Mouse (Mus musculus) gastrocnemius, postnatal 36 days (tissue): Measurements from ENCODE around the gene Ly6g6f. TPM values are rescaled to one million over a fixed set of nuclear protein-coding genes. Genes with fewer than 3 reads are reported as not detected.

Experiments
- DNase-seq, 2 experiments: peaks; one replicate each; pipeline ENCODE4 v3.0.0; 2022
- intact Hi-C: fragments of 180-260 bp; cut with DNase I; formaldehyde crosslinking; loops from one replicate; pipeline ENCODE4 v1.15.1; 2025
- total RNA-seq, 2 experiments: library from RNA; stranded (reverse); gene quantifications; 2 replicates each; pipeline ENCODE4 v1.2.3; 2021

The Ly6g6f gene
- total RNA-seq, 2 experiments from 2014 or later: not detected

DNA sequence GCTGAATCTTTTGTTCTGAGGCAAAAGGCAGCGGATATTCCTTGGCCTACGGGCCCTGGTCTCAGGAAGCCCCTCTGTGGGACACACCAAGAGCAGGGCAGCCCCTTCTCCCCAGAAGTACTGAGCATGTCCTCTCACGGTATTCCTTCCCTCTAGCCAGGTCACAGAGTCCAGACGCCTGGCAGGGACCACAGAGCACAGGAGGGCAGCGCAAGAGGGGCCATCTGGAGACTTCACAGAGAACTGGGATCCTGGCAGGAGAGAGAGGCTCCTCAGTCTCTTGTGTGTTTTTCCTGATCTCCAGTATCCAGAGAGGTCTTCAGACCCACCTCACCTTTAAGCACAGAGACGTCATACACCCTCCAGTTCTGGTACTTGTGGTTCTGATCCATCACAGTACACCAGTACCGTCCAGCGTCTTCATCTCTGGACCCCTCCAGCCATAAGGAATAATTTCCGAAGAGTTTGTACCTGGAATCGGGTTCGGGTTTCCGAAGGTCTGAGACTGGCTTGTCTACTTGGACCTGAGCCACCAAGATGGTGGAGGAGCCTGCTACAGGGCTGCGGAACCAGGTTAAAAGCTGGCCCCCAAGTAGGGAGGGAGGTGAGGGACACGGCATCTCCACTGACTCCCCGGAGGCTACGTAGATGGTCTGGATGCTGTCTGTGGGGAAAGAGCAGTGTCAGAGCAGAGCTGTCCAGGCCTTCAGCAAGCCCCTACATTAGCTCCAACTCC, 2.4 kb downstream of the Ly6g6f start:
- intact Hi-C loops: no loop called here
- DNase-seq: no peak

DNA sequence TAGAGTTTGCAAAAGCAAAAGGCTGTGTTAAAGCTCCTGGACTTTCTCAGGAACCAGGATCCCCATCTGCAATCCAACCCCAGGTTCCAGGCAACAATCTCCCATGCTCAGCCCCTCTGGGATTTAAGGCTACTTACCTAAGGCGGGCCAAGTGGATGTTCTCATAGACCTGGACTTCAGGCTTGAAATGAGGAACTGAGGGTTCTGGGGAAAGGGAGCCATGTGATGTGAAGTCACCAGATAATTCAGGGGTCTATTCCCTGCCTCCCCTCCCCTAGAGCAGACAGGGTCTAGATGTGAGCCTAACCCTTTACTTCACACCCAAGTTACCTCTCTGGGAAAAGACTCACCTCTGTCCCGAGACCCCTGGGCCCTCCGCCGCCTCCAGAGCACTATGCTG, 4.7 kb downstream of the Ly6g6f start:
- DNase-seq: no peak
- intact Hi-C loops: no loop called here

DNA sequence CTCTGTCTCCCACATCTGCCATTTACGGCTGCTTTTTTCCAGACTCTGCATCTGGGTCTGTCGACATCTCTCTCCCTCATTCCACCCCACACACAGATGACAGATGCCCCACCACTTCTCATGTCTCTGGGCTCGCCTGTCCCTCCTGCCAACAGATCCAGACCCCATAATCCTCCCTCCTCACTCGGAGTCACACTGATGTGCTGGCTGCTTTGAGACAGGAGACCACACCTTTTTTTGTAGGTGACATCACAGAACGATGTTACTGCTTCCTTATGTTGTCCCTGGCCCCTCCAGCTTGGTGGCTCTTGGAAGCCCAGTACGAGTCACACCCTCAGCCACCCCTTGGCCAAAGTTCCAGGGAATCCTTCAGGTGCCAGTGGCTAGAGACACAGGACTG, 5.2 kb downstream of the Ly6g6f start:
- DNase-seq: no peak
- intact Hi-C loops: no loop called here

DNA sequence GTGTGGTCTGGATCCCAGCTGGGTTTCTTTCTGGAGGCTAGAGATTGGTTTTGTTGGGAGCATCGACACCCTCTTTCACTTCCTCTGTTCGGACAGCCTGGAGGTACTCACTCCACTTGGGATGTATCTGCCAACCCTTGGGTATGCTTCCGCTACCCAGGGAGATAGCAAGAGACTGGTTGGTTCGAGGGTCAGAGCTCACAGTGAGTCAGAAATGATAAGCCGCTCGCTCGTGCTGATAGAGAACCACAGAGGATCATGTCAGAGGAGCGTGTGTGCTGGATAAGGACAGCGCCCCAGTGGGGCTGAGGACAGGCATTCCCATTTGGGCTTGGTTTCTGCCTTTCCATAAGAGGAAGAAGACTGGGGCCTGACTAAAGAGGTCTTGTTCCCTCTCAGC, 5.6 kb downstream of the Ly6g6f start:
- DNase-seq: no peak
- intact Hi-C loops: no loop called here

DNA sequence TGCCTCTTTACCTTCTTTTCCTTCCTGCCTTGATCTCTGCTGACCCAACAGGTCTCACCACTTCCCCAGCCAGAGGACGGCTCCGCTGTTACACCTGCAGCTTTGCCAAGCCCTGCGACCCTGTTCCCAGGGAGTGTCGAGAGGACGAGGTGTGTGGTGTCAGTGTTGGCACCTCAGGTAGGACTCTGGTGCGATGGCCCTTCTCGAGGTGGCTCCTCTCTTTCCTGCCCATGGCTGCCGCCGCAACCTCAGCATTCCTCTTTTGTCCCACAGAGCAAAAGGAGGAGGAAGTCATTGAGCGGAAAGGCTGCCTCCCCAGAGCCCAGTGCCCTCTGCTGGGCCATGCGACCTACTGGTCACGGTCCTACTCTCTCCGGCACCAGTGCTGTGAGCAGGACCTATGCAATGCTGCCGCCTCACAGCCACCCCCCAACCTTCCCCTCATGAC, 7.6 kb downstream of the Ly6g6f start, which contains the start of gene Ly6g6d:
Gene Ly6g6d (minus strand): TSS at position 280 of the 448 bp plus-strand sequence.
- intact Hi-C loops: no loop called here
- no peak for DNase-seq

DNA sequence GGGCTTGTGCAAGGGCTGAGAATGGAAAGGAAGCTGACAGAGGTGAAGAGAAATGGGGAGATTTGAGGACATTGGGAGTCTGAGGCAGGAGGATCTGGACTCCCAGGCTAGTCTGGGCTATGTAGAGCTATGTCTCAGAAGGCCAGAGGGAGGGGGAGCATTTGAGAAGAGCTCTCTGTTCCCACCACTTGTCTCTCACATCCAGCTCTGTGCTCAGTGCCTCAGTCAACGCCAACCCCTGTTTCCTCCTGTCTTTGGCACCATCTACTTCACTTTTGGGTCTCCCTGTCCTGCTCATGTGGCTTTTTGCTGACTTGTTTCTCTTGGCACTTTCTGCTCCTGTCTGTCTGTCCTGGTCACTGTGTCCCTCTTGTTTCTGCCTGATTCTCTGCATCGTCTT, 8.1 kb downstream of the Ly6g6f start:
- intact Hi-C loops: no loop called here

DNA sequence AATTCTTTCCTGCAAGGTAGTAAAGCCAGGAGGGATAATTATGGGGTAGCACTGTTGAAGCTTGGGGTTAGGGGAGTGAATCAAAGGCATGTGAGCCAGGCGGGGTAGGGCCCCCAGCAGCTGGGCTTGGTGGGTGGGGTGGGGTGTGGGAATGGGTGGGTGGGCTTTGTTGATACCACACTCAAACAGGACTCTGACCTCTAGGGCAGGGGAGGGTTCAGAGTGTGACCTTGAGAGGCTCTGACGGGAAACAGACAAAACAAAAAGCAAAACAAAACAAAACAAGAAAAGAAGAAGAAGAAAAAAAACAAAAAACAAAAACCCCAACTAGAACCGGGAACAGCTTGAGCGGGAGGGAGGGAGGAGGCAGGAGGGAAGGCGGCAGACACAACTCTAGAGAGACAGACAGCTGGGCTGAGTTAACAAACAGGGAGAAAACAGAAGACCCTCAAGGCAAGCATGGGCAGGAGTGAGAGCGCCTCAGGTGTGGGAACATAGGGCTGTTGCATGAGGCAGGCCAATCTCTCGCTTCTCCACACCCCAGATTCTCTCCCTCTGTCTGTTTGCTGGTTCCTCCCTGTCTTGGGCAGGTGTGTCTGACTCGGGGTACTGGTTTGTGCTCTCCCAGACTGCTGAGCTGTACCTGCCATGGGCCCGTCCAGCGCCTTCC, 8.8 kb downstream of the Ly6g6f start, which contains the start of gene Ly6g6e:
Gene Ly6g6e (plus strand): TSS at position 396 of the 670 bp plus-strand sequence.
- intact Hi-C loops: no loop called here
- no peak for DNase-seq

More for the DNA sequence above, 8.1 kb downstream of the Ly6g6f start:
- DNase-seq: no peak

DNA sequence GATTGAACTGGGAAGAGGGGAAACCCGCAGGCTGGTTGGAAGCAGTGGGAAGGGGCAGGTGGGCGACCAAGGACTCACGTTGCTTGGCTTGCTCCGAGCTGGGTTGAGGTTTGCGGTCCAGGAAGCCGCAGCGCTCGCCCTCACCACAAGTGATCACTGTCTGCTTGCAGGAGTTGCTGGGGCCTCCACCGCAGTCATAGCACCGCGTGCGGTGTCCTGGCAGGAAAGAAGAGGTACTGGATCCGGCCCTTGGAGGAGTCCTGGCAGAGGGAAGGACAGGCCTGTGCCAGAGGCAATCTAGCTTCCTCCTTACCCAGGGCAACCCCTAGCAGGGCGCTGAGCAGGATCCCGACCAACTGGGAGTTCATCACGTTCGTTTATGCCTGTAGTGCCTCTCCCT, 11.3 kb downstream of the Ly6g6f start:
- DNase-seq: no peak
- intact Hi-C loops: no loop called here

DNA sequence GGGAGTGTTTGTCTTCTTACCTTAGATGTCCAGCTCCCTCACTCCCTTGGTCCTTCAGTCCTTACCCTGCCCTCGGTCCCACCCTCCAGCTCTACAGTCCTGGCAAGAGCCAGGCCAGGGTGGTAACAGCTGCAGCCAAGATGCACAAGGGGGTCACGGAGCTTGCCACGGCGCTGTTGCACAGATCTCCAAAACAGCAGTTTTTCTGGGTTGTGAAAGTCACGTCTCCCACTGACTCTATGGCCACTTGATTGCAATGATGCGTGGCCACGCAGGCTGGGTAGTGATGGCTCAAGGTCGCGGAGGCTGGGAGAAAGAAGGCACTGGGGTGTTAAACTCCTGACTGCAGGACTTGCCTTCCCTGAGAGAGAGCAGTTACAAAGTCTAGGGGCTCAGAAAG, 14.0 kb downstream of the Ly6g6f start:
- intact Hi-C loops: loop anchor here (2.0 kb wide), 1 partner anchor 35 kb away; no protein-coding TSS in a partner anchor
- no peak for DNase-seq

DNA sequence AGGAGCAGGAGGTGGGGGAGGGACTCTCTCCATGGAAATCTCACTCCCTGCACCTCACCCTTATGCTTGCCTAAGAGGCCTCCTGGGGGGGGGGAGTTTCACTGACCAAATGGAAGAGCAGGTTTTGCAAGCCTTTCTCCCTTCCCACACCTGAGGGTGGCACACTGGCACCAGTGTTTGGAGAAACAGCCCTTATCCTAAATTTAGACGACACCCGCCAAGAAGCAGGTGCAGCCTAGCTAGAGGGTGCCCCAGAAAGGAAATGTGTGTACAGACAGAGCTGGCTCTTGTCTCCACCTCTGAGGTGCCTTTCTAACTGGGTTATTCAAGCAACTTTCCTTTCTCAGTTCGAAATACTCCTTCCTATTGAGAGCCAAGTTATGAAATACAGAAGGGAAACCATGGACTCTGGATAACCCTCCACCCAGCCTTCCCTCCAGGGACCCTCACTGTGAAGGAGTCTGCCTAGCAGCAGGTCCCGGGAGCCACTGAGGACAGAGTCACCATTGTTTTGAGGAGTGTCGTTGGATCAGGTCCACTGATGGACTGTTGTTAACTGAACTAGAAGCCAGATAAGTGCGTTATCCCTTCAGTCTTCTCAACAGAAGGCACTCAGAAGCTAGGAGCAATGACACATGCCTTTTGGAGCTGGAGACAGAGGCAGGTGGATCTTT, 14.7 kb downstream of the Ly6g6f start:
- intact Hi-C loops: loop anchor here (2.0 kb wide), 1 partner anchor 36 kb away; no protein-coding TSS in a partner anchor
- DNase-seq: no peak

DNA sequence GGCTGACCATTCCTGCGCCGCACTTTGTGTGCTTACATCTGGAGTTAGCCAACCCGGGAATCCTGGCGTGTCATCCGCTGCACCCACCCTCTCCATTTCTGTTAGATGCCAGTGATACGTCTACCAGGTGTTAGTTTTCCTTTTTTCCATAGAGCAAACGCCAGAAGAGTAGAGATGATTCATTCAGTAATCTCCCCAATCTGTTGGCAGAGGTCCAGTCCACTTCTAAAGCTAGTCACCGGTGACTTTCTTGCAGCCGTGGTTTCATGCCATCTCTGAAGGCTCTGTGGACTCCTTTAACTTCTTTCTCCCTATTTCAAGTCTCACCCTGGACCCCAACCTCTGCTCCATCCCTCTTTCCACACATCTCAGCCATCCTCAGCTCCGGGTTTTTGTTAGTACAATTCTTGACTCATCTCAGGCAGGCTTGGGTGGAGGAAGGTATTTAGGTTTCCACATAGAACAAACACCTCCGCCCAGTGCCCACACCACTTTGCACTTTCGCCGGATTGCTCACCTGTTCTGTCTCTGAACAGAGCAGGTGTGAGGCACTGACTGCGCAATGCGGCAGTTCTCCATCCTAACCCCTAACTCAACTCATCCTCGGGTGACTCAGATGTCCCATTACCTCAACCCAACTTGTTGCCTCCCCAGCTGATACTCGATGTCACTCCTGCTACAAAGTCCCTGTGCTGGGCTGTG, 17.0 kb downstream of the Ly6g6f start:
- intact Hi-C loops: no loop called here
- DNase-seq: no peak

DNA sequence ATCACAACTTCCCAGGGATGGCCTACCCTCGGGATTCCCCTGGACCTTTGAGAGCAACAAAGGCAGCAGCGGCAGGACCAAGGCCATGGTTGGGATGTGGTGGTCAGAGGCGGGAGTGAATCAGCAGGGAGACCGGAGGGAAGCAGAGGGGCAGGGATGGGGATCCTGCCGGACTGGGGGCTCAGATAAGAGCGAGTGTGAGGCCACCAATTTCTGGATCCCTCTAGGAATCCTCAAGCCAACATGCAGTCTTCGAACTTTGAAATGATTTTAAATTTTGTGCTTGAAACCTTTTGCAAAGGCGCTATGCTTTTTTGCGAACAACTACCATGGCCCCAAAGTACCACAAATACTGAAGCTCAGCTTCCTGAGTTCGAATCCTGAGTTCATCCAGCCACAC, 19.3 kb downstream of the Ly6g6f start, which contains the start of gene Mpig6b:
Gene Mpig6b (minus strand): TSS at position 101 of the 400 bp plus-strand sequence.
- no peak for DNase-seq
- intact Hi-C loops: no loop called here

DNA sequence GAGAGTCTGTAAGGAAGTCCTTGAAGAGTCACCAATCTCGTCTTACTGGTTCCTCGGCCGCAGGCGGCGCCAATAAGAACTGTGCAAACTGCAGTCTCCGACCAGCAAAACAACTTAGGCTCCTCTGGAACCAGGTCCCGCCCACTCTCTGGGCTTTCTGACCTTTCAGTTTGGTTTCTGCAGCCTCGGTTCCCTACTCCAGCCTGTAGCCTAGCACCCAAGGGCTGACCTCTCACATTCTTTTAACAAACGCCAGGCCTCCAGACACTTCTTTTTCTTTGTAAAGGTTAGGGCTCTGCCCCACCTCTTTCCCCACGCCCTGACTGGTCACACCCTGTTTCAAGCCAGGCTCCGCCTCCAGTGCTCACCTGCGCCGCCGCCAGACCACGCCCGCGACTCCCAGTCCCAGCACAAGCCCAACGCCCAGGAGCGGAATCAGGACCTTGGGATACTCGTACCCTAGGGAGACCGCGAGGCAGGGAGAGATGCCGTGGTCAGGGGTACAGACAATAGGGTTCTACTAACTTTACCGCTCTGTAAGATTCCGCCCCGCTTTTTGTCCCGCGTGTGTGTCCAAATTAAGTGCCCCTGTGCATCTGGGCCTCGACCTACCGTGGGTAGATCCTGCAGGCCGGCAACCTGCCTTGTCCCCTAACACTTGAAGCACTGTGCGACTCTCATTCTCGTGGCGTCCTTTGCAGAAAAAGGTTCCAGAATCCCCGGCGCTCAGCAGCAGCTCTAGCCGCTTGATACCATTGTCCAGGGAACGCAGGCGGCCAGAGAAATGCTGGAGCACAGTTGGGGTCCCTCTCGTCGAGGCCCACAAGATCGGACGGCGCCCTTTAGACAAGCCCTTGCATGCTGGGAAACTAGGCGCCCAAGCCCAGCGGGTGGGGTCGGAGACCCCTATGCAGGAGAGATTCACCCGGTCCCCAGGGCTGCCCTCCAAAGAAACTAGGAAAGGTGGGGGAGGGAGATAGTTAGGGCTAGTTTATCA, 20.2 kb downstream of the Ly6g6f start, which contains the start of gene Ly6g6c:
Gene Ly6g6c (plus strand): TSS at position 438 of the 997 bp plus-strand sequence.
- no peak for DNase-seq
- intact Hi-C loops: no loop called here

DNA sequence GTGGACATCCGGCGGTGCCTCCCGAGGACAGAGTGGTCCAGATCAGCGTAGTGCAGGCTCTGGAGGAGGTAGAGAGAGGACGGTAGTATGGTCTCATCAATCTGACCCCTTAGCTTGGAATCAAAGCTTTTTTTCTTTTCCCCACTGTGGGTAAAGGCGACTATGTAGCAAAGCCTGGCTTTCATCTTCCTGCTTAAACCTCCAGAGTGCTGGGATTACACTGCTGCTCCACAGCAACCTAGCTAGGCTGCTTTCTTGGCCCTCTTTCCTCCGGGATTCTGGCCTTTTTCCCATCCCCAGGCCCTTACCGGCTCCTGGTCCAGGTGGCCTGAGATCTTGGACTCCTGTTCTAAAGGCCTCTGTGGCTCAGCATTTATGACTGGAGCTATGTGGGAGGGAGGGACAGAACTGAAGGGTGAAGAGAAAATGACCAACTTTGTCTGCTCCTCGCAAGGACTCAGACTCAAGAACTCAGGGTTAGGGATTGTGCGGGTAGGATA, 21.0 kb downstream of the Ly6g6f start:
- intact Hi-C loops: no loop called here
- no peak for DNase-seq

DNA sequence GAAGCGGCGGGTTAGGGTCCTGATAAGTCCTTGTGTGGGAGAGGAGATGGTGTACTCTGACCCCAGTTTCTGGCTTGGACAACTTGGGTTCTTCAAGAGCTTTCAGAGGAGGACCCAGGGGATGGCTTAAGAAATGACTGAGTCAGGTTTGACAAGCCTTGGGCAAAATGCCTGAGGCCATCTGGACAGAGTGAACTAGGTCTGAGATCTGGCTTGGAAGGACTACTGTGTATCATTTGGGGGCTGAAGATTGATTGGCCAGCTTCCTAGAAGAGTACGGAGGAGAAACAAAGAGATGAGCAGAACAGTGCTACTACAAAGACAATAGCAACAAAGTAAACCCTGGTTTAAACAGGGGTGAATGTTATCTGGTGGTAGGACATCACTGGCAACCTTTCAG, 21.9 kb downstream of the Ly6g6f start:
- no peak for DNase-seq
- intact Hi-C loops: no loop called here

DNA sequence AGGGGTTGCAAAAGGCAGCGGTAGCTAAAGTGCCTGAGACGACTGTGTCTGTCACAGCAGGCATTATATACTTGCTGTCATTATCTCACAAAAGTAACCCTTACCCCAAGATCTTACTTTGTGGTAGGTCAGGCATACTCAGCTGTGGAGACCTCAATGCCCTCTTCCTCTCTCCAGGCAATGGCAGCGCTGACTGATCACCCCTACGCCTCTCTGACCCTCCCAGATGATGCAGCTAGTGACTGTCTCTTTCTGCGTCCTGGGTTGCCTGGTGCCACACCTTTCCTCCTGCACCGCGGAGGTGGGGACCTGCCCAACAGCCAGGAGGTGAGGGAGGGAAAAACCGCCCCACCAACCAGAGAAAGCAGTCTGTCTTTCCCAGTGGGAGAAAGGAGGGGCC, 24.1 kb downstream of the Ly6g6f start:
- no peak for DNase-seq
- intact Hi-C loops: no loop called here

DNA sequence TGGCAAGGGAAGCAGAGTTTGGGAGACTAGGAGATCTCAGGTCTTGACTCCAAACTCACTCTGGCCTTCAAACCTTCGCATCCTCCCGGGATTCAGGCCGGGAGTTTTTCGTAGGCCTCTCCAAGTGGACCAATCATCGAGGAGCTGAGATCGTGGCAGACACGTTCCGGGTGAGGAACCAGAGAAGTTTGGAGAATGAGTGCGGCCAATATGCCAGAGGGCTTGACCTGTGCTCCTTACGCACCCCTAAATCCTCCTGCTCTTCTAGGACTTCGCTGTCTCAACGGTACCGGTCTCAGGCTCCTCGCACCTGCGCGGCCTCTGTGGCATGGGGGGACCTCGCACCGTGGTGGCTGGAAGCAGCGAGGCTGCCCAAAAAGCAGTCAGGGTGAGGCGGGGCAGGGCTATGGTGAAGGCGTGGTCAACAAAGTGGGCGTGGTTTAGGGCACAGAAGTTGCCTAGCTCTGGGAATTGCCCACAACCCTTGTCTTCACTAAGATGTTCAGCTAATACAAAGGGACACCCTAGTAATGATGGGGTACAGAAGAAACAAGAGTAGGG, 24.6 kb downstream of the Ly6g6f start:
- no peak for DNase-seq
- intact Hi-C loops: no loop called here

DNA sequence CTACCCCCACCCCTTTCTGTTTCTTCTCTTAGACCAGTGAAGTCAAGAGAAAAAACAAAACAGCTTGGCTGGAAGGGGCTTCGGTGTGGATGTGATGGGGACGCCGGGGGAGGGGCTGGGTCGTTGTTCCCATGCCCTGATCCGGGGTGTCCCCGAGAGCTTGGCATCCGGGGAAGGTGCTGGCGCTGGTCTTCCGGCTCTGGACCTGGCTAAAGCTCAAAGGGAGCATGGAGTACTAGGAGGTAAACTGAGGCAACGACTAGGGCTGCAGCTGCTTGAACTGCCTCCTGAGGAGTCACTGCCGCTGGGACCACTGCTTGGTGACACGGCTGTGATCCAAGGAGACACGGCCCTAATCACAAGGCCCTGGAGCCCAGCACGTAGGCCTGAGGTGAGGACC, 25.3 kb downstream of the Ly6g6f start:
- no peak for DNase-seq

More for the DNA sequence above, 25.3 kb downstream of the Ly6g6f start:
- intact Hi-C loops: no loop called here
